Mouse (Mus musculus) kidney, postnatal 4 days (tissue): Measurements from ENCODE around the gene Apol7a.

Source experiments
- DNase-seq, 2 experiments: peaks; one replicate each; pipeline ENCODE4 v3.0.0; 2021; ENCODE audit warnings: mixed read lengths in 2 of 2

Apol7a gene

DNA sequence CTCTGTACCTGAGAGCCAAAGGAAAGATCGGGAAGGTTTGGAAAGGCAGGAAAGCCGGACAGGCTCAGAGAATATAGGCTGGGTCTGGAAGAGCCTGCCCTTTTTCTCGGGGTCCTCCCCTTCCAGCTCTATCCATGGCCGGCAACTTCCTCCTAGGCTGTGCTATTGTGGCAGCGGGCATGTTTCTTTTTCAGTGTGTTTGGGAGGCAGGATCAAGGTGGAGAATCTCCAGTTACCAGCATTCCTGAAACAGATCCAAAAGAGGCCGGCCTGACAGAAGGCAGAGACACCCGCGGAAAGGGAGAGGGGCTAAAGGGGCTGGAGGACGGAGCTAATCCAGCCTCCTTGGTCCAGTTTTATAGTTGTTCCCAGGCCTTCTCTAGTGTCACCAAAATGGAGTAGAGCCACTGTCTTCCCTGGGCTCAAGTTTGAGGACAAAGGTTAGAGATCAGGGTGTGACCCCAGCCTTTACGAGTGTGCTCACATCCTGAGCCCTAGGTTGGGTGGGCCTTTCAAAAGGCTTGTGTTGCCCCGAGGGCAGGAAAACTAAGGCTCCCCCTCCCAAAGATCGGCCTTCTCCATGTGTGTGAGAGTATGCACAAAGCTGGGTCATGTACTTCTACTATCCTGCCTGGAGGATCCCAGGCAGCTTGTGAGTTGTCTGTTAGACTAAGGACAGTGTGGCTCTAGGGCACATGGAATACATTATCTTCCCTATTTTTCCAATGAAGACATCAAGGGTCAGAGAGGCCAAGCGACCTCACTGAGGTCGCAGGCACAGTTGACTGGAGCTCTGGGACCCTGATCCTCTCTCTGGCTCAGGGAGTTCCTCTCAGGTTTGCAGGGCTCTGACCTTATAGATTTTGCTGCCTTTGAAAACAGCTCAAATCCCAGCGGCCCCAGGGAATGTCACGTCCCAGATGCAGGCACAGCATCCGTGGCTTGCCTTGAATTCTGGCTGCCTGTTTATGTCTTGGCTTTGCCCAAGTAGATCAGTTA is 54.5 kb downstream of the Apol7a start:
- peak in 1 of 2 experiments; percentile 51 for DNase-seq

DNA sequence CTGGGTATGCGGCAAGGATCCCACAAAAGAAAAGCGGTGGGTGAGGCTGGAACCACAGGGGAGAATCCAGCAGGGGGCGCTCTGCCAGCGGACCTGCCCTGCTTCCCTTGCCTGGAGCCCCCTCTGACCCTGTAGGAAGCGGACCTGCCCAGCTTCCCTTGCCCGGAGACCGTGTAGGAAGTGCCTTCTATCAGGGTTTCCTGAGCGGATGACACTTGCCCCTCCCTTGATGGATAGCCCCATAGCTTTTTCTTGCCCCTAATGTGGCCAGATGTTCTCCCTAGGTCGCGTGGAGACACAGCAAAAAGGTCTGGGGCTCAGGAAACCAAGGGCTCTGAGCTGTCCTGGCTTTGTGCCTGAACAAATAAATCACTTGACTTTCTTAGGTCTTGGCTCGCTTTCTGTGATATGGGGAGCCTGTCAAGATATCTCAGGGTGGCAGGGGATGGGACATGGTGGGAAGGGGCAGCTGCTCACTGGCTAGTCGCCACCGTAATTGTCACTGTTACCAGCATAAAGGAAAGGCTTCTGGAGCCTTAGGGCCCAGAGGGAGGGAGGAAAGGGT is 55.3 kb downstream of the Apol7a start:
- peak; percentile 88 to 91 for DNase-seq

DNA sequence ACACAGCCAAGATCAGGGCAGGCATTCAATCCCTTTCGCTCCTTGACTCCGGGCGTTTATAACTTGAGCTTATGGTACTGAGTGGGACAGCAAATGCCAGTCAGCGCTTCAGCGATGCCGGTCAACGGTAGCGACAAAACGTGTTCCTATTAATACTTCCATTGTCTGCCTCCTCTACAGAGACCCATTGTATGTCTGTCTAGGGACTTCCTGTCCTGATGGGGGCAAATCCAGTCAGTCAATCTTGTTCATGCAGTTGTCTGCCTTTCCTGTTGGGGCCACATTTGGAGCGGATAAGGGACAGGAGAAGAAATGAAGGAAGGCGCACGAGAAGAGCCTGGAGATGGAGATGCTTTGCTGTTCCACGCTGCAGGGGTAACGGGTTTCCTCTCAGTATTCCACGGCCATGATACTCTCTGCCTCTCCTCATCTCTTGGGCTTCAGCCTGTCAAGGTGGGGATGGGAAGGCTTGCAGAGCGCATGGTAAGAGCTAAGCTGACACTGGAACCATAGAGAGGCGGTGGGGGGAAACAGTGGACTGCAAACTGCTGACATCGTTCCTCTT is 55.9 kb downstream of the Apol7a start:
- DNase-seq = peak in 1 of 2 experiments; percentile 46

DNA sequence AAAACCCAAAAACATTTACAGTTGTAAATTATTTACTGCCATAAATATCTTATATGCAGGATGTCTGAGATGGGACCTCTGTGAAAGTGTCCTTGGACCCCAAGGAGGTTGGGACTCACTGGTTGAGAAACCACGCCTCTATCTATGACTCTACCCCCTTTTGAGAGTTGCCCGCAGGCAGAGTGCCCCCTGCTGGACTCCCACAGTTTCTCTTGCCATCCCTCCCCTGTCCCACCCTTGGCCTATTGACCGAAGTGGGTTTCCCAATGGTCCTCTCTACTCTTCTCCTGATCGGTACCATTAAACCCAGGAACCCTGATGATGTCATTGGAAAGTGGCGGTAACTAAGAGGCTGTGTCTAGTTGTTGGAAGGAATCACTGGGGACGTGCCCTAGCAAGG is 56.9 kb downstream of the Apol7a start:
- no peak for DNase-seq

DNA sequence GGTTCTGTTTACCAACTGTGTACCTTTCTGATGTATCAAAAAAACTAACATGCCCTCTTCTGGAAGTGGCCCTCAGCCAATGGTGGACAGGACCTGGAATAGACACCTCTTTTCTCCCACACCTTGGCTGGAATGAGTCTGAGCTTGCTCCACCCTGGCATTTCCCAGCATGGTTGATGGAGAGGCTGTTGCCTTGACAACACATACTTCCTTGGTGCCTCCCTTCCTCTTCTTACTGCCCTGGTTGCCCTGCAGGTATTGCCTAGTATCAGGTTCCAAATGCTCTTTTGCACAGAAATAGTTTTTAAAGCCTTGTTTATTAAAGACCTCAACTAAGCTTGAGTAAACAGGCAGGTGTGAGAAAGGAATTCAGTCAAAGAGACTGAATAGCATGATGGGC is 58.3 kb downstream of the Apol7a start:
- DNase-seq = no peak

DNA sequence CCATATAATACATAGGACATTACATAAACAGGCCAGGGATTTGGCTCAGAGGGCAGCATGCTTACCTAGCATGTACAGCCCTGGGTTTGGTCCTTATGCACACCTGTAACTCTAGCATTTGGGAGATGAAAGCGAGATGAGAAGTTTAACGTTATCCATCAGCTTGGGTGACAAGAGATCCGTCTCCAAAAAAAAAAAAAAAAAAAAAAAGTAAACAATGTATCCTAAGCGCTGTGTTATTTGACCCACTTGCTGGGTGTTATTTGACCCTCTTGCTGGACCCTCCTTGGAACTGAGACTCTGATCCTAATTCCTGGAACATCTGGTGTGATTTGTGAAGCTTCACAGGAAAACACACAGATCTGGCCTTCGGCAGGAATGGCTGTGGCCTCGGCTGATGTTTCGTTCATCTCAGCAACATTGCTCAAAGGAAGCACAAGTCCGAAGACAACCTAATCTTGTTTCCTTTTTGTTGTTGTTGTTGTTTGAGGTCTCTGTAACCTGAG is 59.9 kb downstream of the Apol7a start:
- no peak for DNase-seq

DNA sequence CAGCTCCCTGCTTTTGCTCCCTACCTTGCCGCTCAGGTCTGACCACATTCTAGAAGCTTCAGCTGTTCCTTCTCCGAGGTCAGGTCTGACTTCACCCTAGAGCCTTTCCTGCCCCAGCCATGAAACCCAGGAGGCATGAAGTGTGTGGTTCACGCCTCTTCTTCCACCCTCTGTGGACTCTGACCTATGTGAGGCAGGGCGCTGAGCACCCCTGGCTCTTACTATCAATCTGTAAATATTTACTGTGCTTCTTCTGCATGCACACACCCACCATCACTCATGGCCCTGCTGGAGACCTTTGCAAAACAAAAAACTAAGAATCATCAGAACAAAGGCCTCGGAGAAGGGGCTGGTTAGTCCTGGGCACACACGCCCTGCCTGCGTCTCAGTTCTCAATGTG is 60.5 kb downstream of the Apol7a start:
- no peak for DNase-seq
